Mouse (Mus musculus): Measurements from ENCODE around the gene Nbeal1. TPM values are rescaled to one million over a fixed set of nuclear protein-coding genes. Genes with fewer than 3 reads are reported as not detected.

Gene Nbeal1
- total RNA-seq, 1 experiment from 2014 or later = 47.7 TPM

GRCm38 (mm10) chr1:60343630-60344455, 163.4 kb downstream of the Nbeal1 start:
- DNase-seq = no peak

DNA sequence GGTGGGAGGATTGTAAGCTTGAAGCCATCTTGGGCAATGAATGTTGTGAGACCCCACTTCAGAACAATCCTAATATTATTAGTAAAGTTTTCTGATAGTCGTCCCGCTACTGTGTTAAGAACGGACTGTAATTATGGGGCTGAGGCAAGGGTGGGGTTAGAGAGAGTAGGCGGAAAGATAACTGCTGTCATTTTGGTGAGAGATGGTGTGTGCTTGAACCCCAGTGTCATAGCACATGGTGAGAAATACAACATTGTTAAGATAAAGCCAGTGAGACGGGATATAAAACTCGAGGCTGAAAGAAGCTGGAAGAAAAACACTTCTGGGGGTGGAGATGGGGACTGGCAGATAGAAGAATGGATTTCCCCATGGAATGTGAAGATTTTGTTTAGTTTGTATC, 164.3 kb downstream of the Nbeal1 start:
- DNase-seq = no peak

DNA sequence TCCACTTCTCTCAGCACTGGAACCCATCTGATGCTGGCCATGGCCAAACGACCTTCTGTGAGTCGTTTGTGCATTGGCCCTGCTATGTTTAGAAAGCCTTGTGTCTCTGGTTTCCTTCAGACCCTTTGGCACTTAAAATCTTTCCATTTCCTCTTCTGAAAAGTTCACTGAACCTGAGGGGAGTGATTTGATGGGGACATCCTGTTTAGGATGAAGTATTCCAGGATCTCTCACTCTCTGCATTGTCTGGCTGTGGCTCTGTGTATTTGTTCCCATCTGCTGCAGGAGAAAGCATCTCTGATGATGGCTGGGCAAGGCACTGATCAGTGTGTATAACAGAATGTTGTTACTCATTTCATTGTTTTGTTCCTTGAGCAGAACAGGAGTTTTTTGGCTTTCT, 165.3 kb downstream of the Nbeal1 start:
- DNase-seq = no peak

DNA sequence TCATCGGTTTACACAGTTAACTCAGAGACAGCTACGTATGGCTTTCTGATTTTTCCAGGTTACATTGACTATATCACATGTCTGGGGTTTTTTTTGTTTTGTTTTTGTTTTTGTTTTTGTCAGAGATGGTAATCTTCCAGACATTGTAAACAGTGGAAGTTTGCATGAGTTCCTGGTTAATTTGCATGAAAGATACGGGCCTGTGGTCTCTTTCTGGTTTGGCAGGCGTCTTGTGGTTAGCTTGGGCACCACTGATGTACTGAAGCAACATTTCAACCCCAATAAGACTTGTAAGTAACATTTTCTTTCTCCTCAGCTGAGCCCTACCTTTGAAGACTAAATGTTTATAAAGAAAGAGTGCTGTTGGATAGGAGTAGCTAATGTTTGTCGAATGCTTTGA, 172.4 kb downstream of the Nbeal1 start:
- no peak for DNase-seq

DNA sequence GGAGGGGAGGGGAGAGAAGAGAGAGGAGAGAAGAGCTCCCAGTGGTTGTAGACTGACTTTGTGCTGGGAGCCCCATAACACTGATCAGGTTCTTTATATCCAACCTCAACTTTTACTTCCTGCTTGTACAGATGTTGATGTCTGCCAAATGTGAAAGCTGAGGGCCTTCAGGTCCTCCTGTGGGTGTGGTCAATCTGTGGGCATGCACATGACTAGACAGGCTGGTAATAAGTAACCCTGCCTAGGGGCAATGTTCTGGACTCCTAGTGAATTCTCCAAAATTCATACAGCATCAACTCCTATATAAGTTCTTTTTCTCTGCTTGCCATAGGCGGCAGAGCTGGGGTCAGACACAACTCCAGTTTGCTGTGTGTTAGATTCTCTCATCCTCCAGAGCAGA, 181.2 kb downstream of the Nbeal1 start:
- DNase-seq = no peak

- no peak for DNase-seq
Observed at GRCm38 (mm10) chr1:60376556-60376955, 196.2 kb downstream of the Nbeal1 start.

DNA sequence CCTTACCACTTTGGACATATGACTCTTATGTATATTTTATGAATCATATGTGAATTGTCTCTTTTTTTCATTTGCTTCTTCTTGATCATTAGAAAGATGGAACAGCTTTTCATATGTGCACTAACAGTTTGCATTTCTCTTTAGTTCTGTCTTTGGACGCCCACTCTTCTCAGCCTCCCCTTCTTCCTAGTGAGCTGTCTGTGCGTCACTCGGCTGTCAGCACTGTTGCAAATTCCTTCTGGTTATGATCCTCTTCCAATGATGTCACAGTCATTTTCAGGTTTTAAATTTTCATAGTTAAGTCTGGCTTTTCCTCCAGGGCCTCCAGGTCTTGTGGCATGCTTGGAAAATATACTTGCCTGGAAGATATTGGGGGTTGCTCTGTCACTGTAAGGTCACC, 201.5 kb downstream of the Nbeal1 start:
- DNase-seq = no peak

Other genes starting within 250 kb of the Nbeal1 start
- gene Ica1l, start 137.4 kb upstream of the Nbeal1 start, total RNA-seq (2021) = 1.7 and 2.1 TPM in 2 replicates
- 12.0 and 16.0 TPM in 2 replicates for gene Carf, start 82.4 kb upstream of the Nbeal1 start, total RNA-seq (2021)
- 18.5 and 25.7 TPM in 2 replicates for gene Wdr12, start 82.0 kb upstream of the Nbeal1 start, total RNA-seq (2021)
- gene Cyp20a1, start 162.7 kb downstream of the Nbeal1 start, total RNA-seq (2021) = 26.5 and 27.6 TPM in 2 replicates
- 34.2 and 48.1 TPM in 2 replicates for gene Abi2, start 229.0 kb downstream of the Nbeal1 start, total RNA-seq (2021)

Data from adrenal gland, postnatal 14 days (tissue).